Mouse (Mus musculus) kidney, adult 2 months (tissue): Measurements from ENCODE around the gene Trim41. TPM values are rescaled to one million over a fixed set of nuclear protein-coding genes. Genes with fewer than 3 reads are reported as not detected.

Experiments used
- DNase-seq: peaks from one replicate; pipeline ENCODE4 v3.0.0; 2021
- H3K27ac ChIP-seq: fragments of 200-500 bp; 2 replicates; pipeline ENCODE4 v1.5.1; 2012; ENCODE audit warnings: low read depth, low read length, control low read depth, inconsistent platforms; ENCODE audit not compliant: insufficient read depth
- H3K27me3 ChIP-seq: fragments of 200-500 bp; replicated peaks from 2 replicates; pipeline ENCODE4 v1.6.1; 2012; ENCODE audit warnings: mild to moderate bottlenecking, moderate library complexity, low read length, inconsistent platforms; ENCODE audit not compliant: control insufficient read depth, insufficient read depth
- H3K36me3 ChIP-seq: fragments of 200-500 bp; 2 replicates; pipeline ENCODE4 v1.6.1; 2012; ENCODE audit warnings: mild to moderate bottlenecking, moderate library complexity, low read length, inconsistent platforms; ENCODE audit not compliant: control insufficient read depth, insufficient read depth
- H3K4me1 ChIP-seq: fragments of 200-500 bp; 2 replicates; pipeline ENCODE4 v1.6.1; 2011; ENCODE audit warnings: low read length; ENCODE audit not compliant: control insufficient read depth, insufficient read depth
- H3K4me3 ChIP-seq: fragments of 200-500 bp; 2 replicates; pipeline ENCODE4 v1.5.1; 2011; ENCODE audit warnings: mild to moderate bottlenecking, low read depth, low read length, control low read depth; ENCODE audit not compliant: insufficient read depth
- CTCF ChIP-seq: fragments of 200-500 bp; conservative IDR thresholded peaks from 2 replicates; pipeline ENCODE4 v1.5.1; 2011; ENCODE audit warnings: low read depth, mild to moderate bottlenecking, control low read depth, low read length, moderate library complexity, mixed read lengths; ENCODE audit not compliant: insufficient read depth, insufficient read length
- POLR2A ChIP-seq: fragments of 200-500 bp; IDR thresholded peaks from one replicate; pipeline ENCODE4 v1.6.1; 2011; ENCODE audit warnings: low read depth, low read length, control low read depth
- WGBS: fragments of 180-500 bp; shearing (Covaris S2); methylation state at CpG from one replicate; pipeline ENCODE4 v1.1.7; 2018; 5-methylcytosine and 5-hydroxymethylcytosine counted together
- polyA plus RNA-seq: library from polyadenylated mRNA; depleted of rRNA; stranded (reverse); fragments of >200 nt; gene quantifications from 2 replicates; pipeline ENCODE4 v1.2.3, GENCODE M21; 2012

Trim41 gene
- polyA plus RNA-seq, 1 experiment, result 26.3 TPM

- Histone ChIP-seq H3K27me3 (no peaks in the 10 kb centered on the region), H3K27ac (peak overlapping the region; percentile 89), H3K4me1 (peaks cover 11% of the 10 kb centered on the region), H3K36me3 (no peaks in the 10 kb centered on the region), H3K4me3 (peak overlapping the region; percentile 76)
- TF ChIP-seq CTCF (no peak), POLR2A (peak; percentile 13)
- peak; percentile 91 for DNase-seq
- under 1% methylated on average over 76 of the region's 77 CpGs for WGBS
Measured at GRCm38 (mm10) chr11:48837310-48838180, 20.4 kb upstream of the Trim41 start.

GRCm38 (mm10) chr11:48836990-48837309 is 19.8 kb upstream of the Trim41 start:
- peak overlapping the region; percentile 89 for H3K27ac ChIP-seq

GRCm38 (mm10) chr11:48835923-48836322 is 18.8 kb upstream of the Trim41 start:
- Histone ChIP-seq H3K4me3 (no peak overlapping the region), H3K4me1 (no peaks in the 10 kb centered on the region; the same call in 1 of the 2 replicates), H3K27me3 (no peaks in the 10 kb centered on the region), H3K36me3 (no peaks in the 10 kb centered on the region), H3K27ac (no peak overlapping the region)
- 79% methylated on average over 6 of the region's 6 CpGs for WGBS
- no peak for DNase-seq
- TF ChIP-seq CTCF, result no peak
- no peak for TF ChIP-seq POLR2A

More at GRCm38 (mm10) chr11:48836990-48837309, 19.8 kb upstream of the Trim41 start:
- no peaks in the 10 kb centered on the region for H3K36me3 ChIP-seq
- TF ChIP-seq POLR2A (no peak), CTCF (no peak)
- peaks cover 5% of the 10 kb centered on the region for H3K4me1 ChIP-seq
- no peaks in the 10 kb centered on the region for H3K27me3 ChIP-seq
- 32% methylated on average over 11 of the region's 11 CpGs for WGBS
- peak overlapping the region; percentile 76 for H3K4me3 ChIP-seq
- peak; percentile 89 for DNase-seq

- WGBS, result 2% methylated on average over 30 of the region's 30 CpGs
- no peaks in the 10 kb centered on the region for H3K36me3 ChIP-seq
- H3K27me3 ChIP-seq, result no peaks in the 10 kb centered on the region
- peak; percentile 95 for DNase-seq
- H3K27ac ChIP-seq, result peak overlapping the region; percentile 69
- no peak for TF ChIP-seq POLR2A
- TF ChIP-seq CTCF, result no peak
- no peaks in the 10 kb centered on the region; the same call in 1 of the 2 replicates for H3K4me1 ChIP-seq
- peak overlapping the region; percentile 66 for H3K4me3 ChIP-seq
Measured at GRCm38 (mm10) chr11:48833731-48834639, 16.8 kb upstream of the Trim41 start.

GRCm38 (mm10) chr11:48833078-48833730 is 16.1 kb upstream of the Trim41 start:
- Histone ChIP-seq H3K4me3 (peak overlapping the region; percentile 17), H3K27ac (no peak overlapping the region), H3K27me3 (no peaks in the 10 kb centered on the region), H3K4me1 (no peaks in the 10 kb centered on the region; the same call in 1 of the 2 replicates), H3K36me3 (no peaks in the 10 kb centered on the region)
- DNase-seq, result no peak
- TF ChIP-seq POLR2A (no peak), CTCF (no peak)
- 28% methylated on average over 9 of the region's 9 CpGs for WGBS

GRCm38 (mm10) chr11:48831273-48831672 is 14.1 kb upstream of the Trim41 start:
- DNase-seq, result no peak
- Histone ChIP-seq H3K4me1 (no peaks in the 10 kb centered on the region; the same call in 1 of the 2 replicates), H3K36me3 (no peaks in the 10 kb centered on the region), H3K4me3 (no peak overlapping the region), H3K27me3 (no peaks in the 10 kb centered on the region), H3K27ac (no peak overlapping the region)
- TF ChIP-seq POLR2A (no peak), CTCF (no peak)
- WGBS, result 93% methylated on average over 2 of the region's 2 CpGs

GRCm38 (mm10) chr11:48830279-48830678 is 13.1 kb upstream of the Trim41 start:
- no peak for TF ChIP-seq CTCF
- no peak for TF ChIP-seq POLR2A
- no peak for DNase-seq
- Histone ChIP-seq H3K36me3 (no peaks in the 10 kb centered on the region), H3K27me3 (no peaks in the 10 kb centered on the region), H3K27ac (no peak overlapping the region), H3K4me3 (no peak overlapping the region), H3K4me1 (no peaks in the 10 kb centered on the region; the same call in 1 of the 2 replicates)
- WGBS, result 74% methylated on average over 2 of the region's 2 CpGs
